Mouse (Mus musculus) inflammation-experienced regulatory T-cells, adult 16 weeks (primary cell): ENCODE data around the gene Gm7271. TPM values are rescaled to one million over a fixed set of nuclear protein-coding genes. Genes with fewer than 3 reads are reported as not detected.

Source experiments
- polyA plus RNA-seq: library from polyadenylated mRNA; unstranded; fragments of 100-300 nt; shearing (Covaris generic); gene quantifications from one replicate; pipeline ENCODE4 v1.2.1, GENCODE M21; 2017

The Gm7271 gene
- polyA plus RNA-seq = not detected

DNA sequence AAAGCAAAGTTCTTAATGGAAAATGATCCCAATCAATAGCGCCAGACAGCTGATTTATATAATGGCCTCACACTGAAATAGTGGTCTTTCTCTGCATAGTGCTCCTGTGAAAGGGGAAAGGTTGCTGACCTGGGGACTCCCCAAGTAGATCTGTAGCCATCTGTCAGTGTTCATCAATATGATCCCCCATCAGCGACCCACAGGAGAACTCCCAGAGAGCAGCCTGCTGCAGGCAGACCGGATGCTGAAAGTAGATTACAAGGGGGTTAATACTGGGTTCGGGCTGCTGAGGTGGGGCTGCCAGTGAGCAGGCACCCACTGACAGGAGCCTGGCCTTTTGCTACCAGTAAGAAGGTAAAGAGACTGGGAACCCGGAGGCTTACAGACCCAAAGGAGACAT lies at the start of gene Gm7271:
Gene Gm7271, plus strand, starts transcription at position 230 of the 400 bp plus-strand sequence.

DNA sequence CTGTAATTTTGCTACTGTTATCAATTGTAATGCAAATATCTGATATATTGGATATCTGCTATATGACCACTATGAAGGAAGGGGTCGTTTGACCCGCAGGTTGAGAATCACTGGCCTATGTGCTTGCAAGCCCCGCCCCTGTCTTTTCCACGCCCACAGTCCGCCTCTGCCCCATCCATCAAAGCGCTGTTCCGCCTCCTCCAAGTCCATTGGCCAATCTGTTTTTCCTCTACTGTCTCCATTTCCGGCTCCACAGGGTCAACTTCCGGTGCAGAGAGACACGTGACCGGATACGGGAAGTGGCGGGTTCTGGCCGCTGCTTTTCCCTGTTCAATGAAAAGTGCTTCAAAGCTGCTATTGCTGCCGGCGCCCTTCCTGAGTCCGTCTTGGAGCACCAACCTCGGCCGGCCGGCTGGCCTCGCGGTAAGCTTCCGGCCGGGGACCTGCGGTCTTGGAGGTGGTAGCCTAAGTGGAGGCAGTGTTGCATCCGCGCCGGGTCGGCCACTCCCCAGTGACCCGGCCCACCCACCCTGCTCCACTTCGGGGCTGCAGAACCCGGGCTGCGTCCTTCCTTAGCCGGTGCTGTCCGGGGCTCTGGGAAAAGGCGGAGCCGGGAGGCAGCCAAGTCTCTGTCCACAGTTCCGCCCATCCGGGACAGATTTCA lies 45.3 kb downstream of the Gm7271 start, which contains the start of gene Exoc1:
Gene Exoc1, plus strand, starts transcription at position 272 of the 664 bp plus-strand sequence.

Other genes with a start within 250 kb of the Gm7271 start
- gene Clock, start 179.2 kb upstream of the Gm7271 start, polyA plus RNA-seq = 21.4 TPM
- not detected for gene Pdcl2, start 152.9 kb upstream of the Gm7271 start, polyA plus RNA-seq
- gene Nmu, start 120.3 kb upstream of the Gm7271 start, polyA plus RNA-seq = not detected
- gene Exoc1, start 45.3 kb downstream of the Gm7271 start, polyA plus RNA-seq = 59.3 TPM
- gene Cep135, start 104.7 kb downstream of the Gm7271 start, polyA plus RNA-seq = 11.3 TPM
- gene C530008M17Rik, start 172.5 kb downstream of the Gm7271 start, polyA plus RNA-seq = 0.54 TPM